Comparison of ENCODE assay signal across 8 mouse cellular contexts in genomic region chr19:44408595-44408994, GRCm38 (mm10). TPM values are rescaled to one million over a fixed set of nuclear protein-coding genes. Genes with fewer than 3 reads are reported as not detected.
A peak's percentile ranks its signal among the peaks of the same experiment; 100 is the strongest.
DNase-seq lines count a peak whose midpoint lies in the region; ATAC-seq and TF ChIP-seq lines count a peak whose summit lies in the region.

No protein-coding gene starts in this region.

- H3K27me3 ChIP-seq in kidney, embryonic 14.5 days (ENCODE audit: control insufficient read depth, insufficient read depth, low read length) = no peaks in the 10 kb centered on the region; the same call in 1 of the 2 replicates
- H3K27me3 ChIP-seq in hindbrain, postnatal 0 days (ENCODE audit: insufficient read depth, low read length) = no peaks in the 10 kb centered on the region
- H3K27me3 ChIP-seq in myocyte (ENCODE audit: control insufficient read depth, insufficient read depth, insufficient read length) = no peaks in the 10 kb centered on the region

- no peaks in the 10 kb centered on the region for H3K9me3 ChIP-seq in kidney, embryonic 14.5 days (ENCODE audit: control insufficient read depth, low read length)
- H3K9me3 ChIP-seq in hindbrain, postnatal 0 days (ENCODE audit: low read length) = no peaks in the 10 kb centered on the region

- H3ac ChIP-seq in myocyte (ENCODE audit: control insufficient read depth, insufficient read length) = no peak overlapping the region

- H3K27ac ChIP-seq in kidney, embryonic 14.5 days (ENCODE audit: low read depth, low read length) = no peak overlapping the region
- 0 out of 2 replicates have a peak overlapping the region, but pooled peaks have one; percentile 75 for H3K27ac ChIP-seq in hindbrain, postnatal 0 days

- H3K4me3 ChIP-seq in kidney, embryonic 14.5 days (ENCODE audit: low read length) = peak overlapping the region; percentile 49
- H3K4me3 ChIP-seq in hindbrain, postnatal 0 days (ENCODE audit: low read length) = peak overlapping the region; percentile 56
- peak overlapping the region; percentile 80 for H3K4me3 ChIP-seq in myocyte

- H3K4me1 ChIP-seq in kidney, embryonic 14.5 days (ENCODE audit: control insufficient read depth, insufficient read depth, low read length) = 0 out of 2 replicates have a peak, but pooled peaks cover 8% of the 10 kb centered on the region
- peaks cover 12% of the 10 kb centered on the region for H3K4me1 ChIP-seq in hindbrain, postnatal 0 days (ENCODE audit: insufficient read depth, low read length)

- DNase-seq in kidney, adult 9 months = no peak
- no peak for DNase-seq in hindbrain, postnatal 0 days (ENCODE audit: low spot score)
- DNase-seq in testis, postnatal 14 days (ENCODE audit: low spot score) = no peak
- no peak for DNase-seq in layer of hippocampus, postnatal 36 days
- DNase-seq in ovary, postnatal 10 days (ENCODE audit: low spot score) = no peak

- peaks cover 37% of the 10 kb centered on the region for H3K79me2 ChIP-seq in myocyte (ENCODE audit: control insufficient read depth, insufficient read depth)

- no peak for TF ChIP-seq CTCF in hindbrain, postnatal 0 days (IDR thresholded peaks at IDR 0.05; ENCODE audit: low read depth)

- WGBS in kidney, embryonic 14.5 days = 76% methylated on average over 4 of the region's 4 CpGs
- WGBS in hindbrain, postnatal 0 days = 79% methylated on average over 4 of the region's 4 CpGs

- ATAC-seq in kidney, embryonic 14.5 days (ENCODE audit: low FRiP score, low TSS enrichment) = no peak
- ATAC-seq in common myeloid progenitor, adult 5-6 weeks (replicated peaks; ENCODE audit: low read depth, poor library complexity, severe bottlenecking) = peak; percentile 46
- ATAC-seq in hindbrain, postnatal 0 days = no peak

- H3K9ac ChIP-seq in kidney, embryonic 14.5 days (ENCODE audit: low read depth, low read length) = 0 out of 2 replicates have a peak overlapping the region, but pooled peaks have one; percentile 4
- no peak overlapping the region for H3K9ac ChIP-seq in hindbrain, postnatal 0 days (replicated peaks; ENCODE audit: low read length)

- H3K36me3 ChIP-seq in kidney, embryonic 14.5 days (ENCODE audit: control insufficient read depth, insufficient read depth, low read length) = no peaks in the 10 kb centered on the region
- H3K36me3 ChIP-seq in hindbrain, postnatal 0 days (ENCODE audit: insufficient read depth, low read length) = no peaks in the 10 kb centered on the region
- H3K36me3 ChIP-seq in myocyte (ENCODE audit: control insufficient read depth, insufficient read depth) = peaks cover 27% of the 10 kb centered on the region

- no peak for TF ChIP-seq POLR2A in myocyte (IDR thresholded peaks at IDR 0.05; ENCODE audit: insufficient read length, low read depth)

- peak overlapping the region; percentile 89 for H3K4me2 ChIP-seq in kidney, embryonic 14.5 days (replicated peaks; ENCODE audit: low read depth, low read length)
- peak overlapping the region; percentile 91 for H3K4me2 ChIP-seq in hindbrain, postnatal 0 days (ENCODE audit: low read depth, low read length)
- peak overlapping the region; percentile 91 for H3K4me2 ChIP-seq in myocyte (ENCODE audit: low read depth)

TF ChIP-seq in myocyte, 11 proteins besides CTCF, POLR2A, EP300 and RAD21:
- TF ChIP-seq MYOD1 (IDR thresholded peaks at IDR 0.05; ENCODE audit: control insufficient read depth in 1 of 3, insufficient read length in 2 of 3, low read depth in 2 of 3) (no peak), TCF12 (IDR thresholded peaks at IDR 0.05; ENCODE audit: insufficient read depth, poor library complexity, severe bottlenecking) (no peak), MYOG (IDR thresholded peaks at IDR 0.05; ENCODE audit: control insufficient read depth in 1 of 3, insufficient read depth in 1 of 3, insufficient read length in 2 of 3, low read depth in 2 of 3) (no peak)
TF ChIP-seq in myocyte: peak in this region for 0.

RNA-seq across cellular contexts. Expression of gene Scd1, which starts 0.9 kb away (rescaled TPM):
- 2.7 and 5.2 TPM in 2 replicates for polyA plus RNA-seq in kidney, embryonic 14.5 days (2014; fragmentation: Nextera tagmentation; extraction: Ambion mirVana)
- 2.9 and 3.4 TPM in 2 replicates for total RNA-seq in common myeloid progenitor, adult 5-6 weeks (2017)
- 57.9 and 67.3 TPM in 2 replicates for total RNA-seq in hindbrain, postnatal 0 days (2014; rRNA removed)
- 11.7 and 13.2 TPM in 2 replicates for polyA plus RNA-seq in hindbrain, postnatal 0 days (2015; fragmentation: Nextera tagmentation; extraction: Ambion mirVana)
- 347 TPM for polyA plus RNA-seq in myocyte (2012; fragmentation: generic; extraction: Trizol)
- 100 to 1,000 TPM; 121 to 157 TPM for total RNA-seq in layer of hippocampus, postnatal 36 days (2021)

Comparison
In these comparisons a context has a peak if more than half of its experiments do, and no peak if none do; other contexts are left out.
1. RNA of gene Scd1, which starts 0.9 kb away (total RNA-seq): 121 to 157 TPM in layer of hippocampus, postnatal 36 days and 57.9 to 67.3 TPM in hindbrain, postnatal 0 days; 2.9 to 3.4 TPM in common myeloid progenitor, adult 5-6 weeks; every median in the first group is over 10 times any median in the second.
2. Peak in every context shown above with its lines, with median percentiles within 50 percentile points of each other: H3K4me2 ChIP-seq and H3K4me3 ChIP-seq.